8 mouse cellular contexts compared by ENCODE assay signal in genomic region chr15:79280209-79280608, GRCm38 (mm10). TPM values are rescaled to one million over a fixed set of nuclear protein-coding genes. Genes with fewer than 3 reads are reported as not detected.
A peak's percentile ranks its signal among the peaks of the same experiment; 100 is the strongest.
DNase-seq lines count a peak whose midpoint lies in the region; ATAC-seq and TF ChIP-seq lines count a peak whose summit lies in the region.
"Had no signal": no experiment of that assay in that cellular context is flagged by ENCODE, and none has a peak within 500 bp of the region (broad histone marks: within the 10 kb centered on the region; RNA-seq: fewer than 3 reads in every experiment).

No protein-coding gene starts in this region.

- H3K4me3 ChIP-seq in midbrain, embryonic 10.5 days: no peak overlapping the region
- no peak overlapping the region for H3K4me3 ChIP-seq in midbrain, embryonic 15.5 days
- no peak overlapping the region for H3K4me3 ChIP-seq in bone marrow, adult 2 months (replicated peaks; ENCODE audit: control insufficient read depth, low read depth, low read length)
- H3K4me3 ChIP-seq in lung, postnatal 0 days (ENCODE audit: low read depth, low read length): no peak overlapping the region
- H3K4me3 ChIP-seq in intestine, embryonic 15.5 days (replicated peaks): no peak overlapping the region
- H3K4me3 ChIP-seq: heart, embryonic 13.5 days had no signal

- no peak for ATAC-seq in midbrain, embryonic 15.5 days (replicated peaks)
- ATAC-seq in lung, postnatal 0 days: no peak
- no peak for ATAC-seq in intestine, embryonic 15.5 days

- no peak for TF ChIP-seq EP300 in lung, postnatal 0 days (IDR thresholded peaks at IDR 0.05)

- peak; percentile 75 for TF ChIP-seq CTCF in bone marrow, adult 2 months (IDR thresholded peaks at IDR 0.05; ENCODE audit: control insufficient read depth, insufficient read depth, low read length)
- TF ChIP-seq CTCF in lung, postnatal 0 days (IDR thresholded peaks at IDR 0.05): peak; percentile 72

- peak; percentile 32 for DNase-seq in midbrain, embryonic 10.5 days (ENCODE audit: low spot score)
- DNase-seq in lung, postnatal 0 days (ENCODE audit: low spot score): peak; percentile 38
- DNase-seq in thymus, postnatal 36 days: peak; percentile 66 to 71
- no peak for DNase-seq in gastrocnemius, postnatal 10 days

- H3K4me2 ChIP-seq in midbrain, embryonic 15.5 days: no peak overlapping the region
- no peak overlapping the region for H3K4me2 ChIP-seq in lung, postnatal 0 days (replicated peaks; ENCODE audit: low read depth, low read length)
- no peak overlapping the region for H3K4me2 ChIP-seq in intestine, embryonic 15.5 days (replicated peaks)
- H3K4me2 ChIP-seq: heart, embryonic 13.5 days had no signal

- H3K4me1 ChIP-seq in midbrain, embryonic 10.5 days: peaks cover 5% of the 10 kb centered on the region; the same call in 1 of the 2 replicates
- H3K4me1 ChIP-seq in midbrain, embryonic 15.5 days: no peaks in the 10 kb centered on the region
- H3K4me1 ChIP-seq in bone marrow, adult 2 months (ENCODE audit: control insufficient read depth, insufficient read depth, low read length): no peaks in the 10 kb centered on the region; the same call in 1 of the 2 replicates
- H3K4me1 ChIP-seq in lung, postnatal 0 days (ENCODE audit: insufficient read depth, low read depth, low read length): 0 out of 2 replicates have a peak, but pooled peaks cover 3% of the 10 kb centered on the region
- peaks cover 8% of the 10 kb centered on the region; the same call in 1 of the 2 replicates for H3K4me1 ChIP-seq in intestine, embryonic 15.5 days (replicated peaks)

- WGBS in midbrain, embryonic 10.5 days: 28% methylated on average over 6 of the region's 6 CpGs
- 26% methylated on average over 6 of the region's 6 CpGs for WGBS in midbrain, embryonic 15.5 days
- WGBS in bone marrow, adult 2 months: 45% methylated on average over 6 of the region's 6 CpGs
- WGBS in lung, postnatal 0 days: 21% methylated on average over 6 of the region's 6 CpGs
- WGBS in intestine, embryonic 15.5 days: 25% methylated on average over 6 of the region's 6 CpGs

- H3K27ac ChIP-seq in midbrain, embryonic 10.5 days (replicated peaks): no peak overlapping the region
- no peak overlapping the region for H3K27ac ChIP-seq in midbrain, embryonic 15.5 days
- no peak overlapping the region for H3K27ac ChIP-seq in bone marrow, adult 2 months (ENCODE audit: control insufficient read depth, insufficient read depth, low read depth, low read length, poor library complexity)
- no peak overlapping the region for H3K27ac ChIP-seq in lung, postnatal 0 days (ENCODE audit: low read length)
- H3K27ac ChIP-seq in intestine, embryonic 15.5 days: no peak overlapping the region
- H3K27ac ChIP-seq: heart, embryonic 13.5 days had no signal

- TF ChIP-seq POLR2A in bone marrow, adult 2 months (IDR thresholded peaks at IDR 0.05; ENCODE audit: borderline replicate concordance, control insufficient read depth, low read depth, low read length): no peak

- H3K27me3 ChIP-seq in midbrain, embryonic 10.5 days (ENCODE audit: low read depth, poor library complexity, severe bottlenecking): no peaks in the 10 kb centered on the region
- H3K27me3 ChIP-seq in midbrain, embryonic 15.5 days (replicated peaks): no peaks in the 10 kb centered on the region
- no peaks in the 10 kb centered on the region for H3K27me3 ChIP-seq in lung, postnatal 0 days (replicated peaks; ENCODE audit: insufficient read depth, low read length)
- H3K27me3 ChIP-seq in intestine, embryonic 15.5 days (replicated peaks): no peaks in the 10 kb centered on the region
- H3K27me3 ChIP-seq: heart, embryonic 13.5 days had no signal

- H3K36me3 ChIP-seq in midbrain, embryonic 10.5 days: no peaks in the 10 kb centered on the region
- no peaks in the 10 kb centered on the region for H3K36me3 ChIP-seq in midbrain, embryonic 15.5 days (replicated peaks)
- no peaks in the 10 kb centered on the region for H3K36me3 ChIP-seq in lung, postnatal 0 days (ENCODE audit: insufficient read depth, low read length)
- no peaks in the 10 kb centered on the region for H3K36me3 ChIP-seq in intestine, embryonic 15.5 days
- H3K36me3 ChIP-seq: heart, embryonic 13.5 days had no signal

- no peak overlapping the region for H3K9ac ChIP-seq in midbrain, embryonic 15.5 days
- no peak overlapping the region for H3K9ac ChIP-seq in lung, postnatal 0 days (replicated peaks; ENCODE audit: low read depth)
- H3K9ac ChIP-seq in intestine, embryonic 15.5 days: no peak overlapping the region
- H3K9ac ChIP-seq: heart, embryonic 13.5 days had no signal

- H3K9me3 ChIP-seq in midbrain, embryonic 10.5 days (replicated peaks): peaks cover 12% of the 10 kb centered on the region; the same call in 1 of the 2 replicates
- H3K9me3 ChIP-seq in midbrain, embryonic 15.5 days: no peaks in the 10 kb centered on the region
- H3K9me3 ChIP-seq in lung, postnatal 0 days (ENCODE audit: low read length): no peaks in the 10 kb centered on the region
- H3K9me3 ChIP-seq in intestine, embryonic 15.5 days: no peaks in the 10 kb centered on the region
- H3K9me3 ChIP-seq: heart, embryonic 13.5 days had no signal

RNA-seq across cellular contexts. Expression of gene Baiap2l2, which starts 5.1 kb away (rescaled TPM):
- polyA plus RNA-seq in midbrain, embryonic 10.5 days (2016; fragmentation: Nextera tagmentation; extraction: Ambion mirVana): 1.1 and 2.4 TPM in 2 replicates
- 2.6 and 3.1 TPM in 2 replicates for polyA plus RNA-seq in midbrain, embryonic 15.5 days (2015; fragmentation: Nextera tagmentation; extraction: Ambion mirVana)
- polyA plus RNA-seq in bone marrow, adult 2 months (2011; ENCODE audit: insufficient read depth, insufficient read length, low replicate concordance, missing spikeins): not detected in 2 replicates
- 1.4 and 2.7 TPM in 2 replicates for polyA plus RNA-seq in lung, postnatal 0 days (2015; fragmentation: Nextera tagmentation; extraction: Ambion mirVana)
- 1 to 10 TPM; 3.1 to 3.6 TPM for total RNA-seq in gastrocnemius, postnatal 10 days (2021)
- polyA plus RNA-seq in intestine, embryonic 15.5 days (2015; fragmentation: Nextera tagmentation; extraction: Ambion mirVana): 12.3 and 14.7 TPM in 2 replicates

RNA-seq across cellular contexts. Expression of gene Slc16a8, which starts 25.6 kb away (rescaled TPM):
- polyA plus RNA-seq in midbrain, embryonic 10.5 days (2016; fragmentation: Nextera tagmentation; extraction: Ambion mirVana): 0.06 and 0.14 TPM in 2 replicates
- 0.47 and 0.54 TPM in 2 replicates for polyA plus RNA-seq in midbrain, embryonic 15.5 days (2015; fragmentation: Nextera tagmentation; extraction: Ambion mirVana)
- not detected in 2 replicates for polyA plus RNA-seq in bone marrow, adult 2 months (2011; ENCODE audit: insufficient read depth, insufficient read length, low replicate concordance, missing spikeins)
- 0.07 and 0.13 TPM in 2 replicates for polyA plus RNA-seq in lung, postnatal 0 days (2015; fragmentation: Nextera tagmentation; extraction: Ambion mirVana)
- under 1 TPM in 1 of 2 experiments, not detected in 1; 0.14 TPM for total RNA-seq in gastrocnemius, postnatal 10 days (2021)
- 0.16 TPM in 1 of 2 replicates, not detected in the other for polyA plus RNA-seq in intestine, embryonic 15.5 days (2015; fragmentation: Nextera tagmentation; extraction: Ambion mirVana)

RNA-seq across cellular contexts. Expression of gene Pla2g6, which starts 48.0 kb away (rescaled TPM):
- 20.4 and 26.8 TPM in 2 replicates for polyA plus RNA-seq in midbrain, embryonic 10.5 days (2016; fragmentation: Nextera tagmentation; extraction: Ambion mirVana)
- 29.2 and 37.1 TPM in 2 replicates for polyA plus RNA-seq in midbrain, embryonic 15.5 days (2015; fragmentation: Nextera tagmentation; extraction: Ambion mirVana)
- polyA plus RNA-seq in bone marrow, adult 2 months (2011; ENCODE audit: insufficient read depth, insufficient read length, low replicate concordance, missing spikeins): 8.3 and 13.0 TPM in 2 replicates
- 11.8 and 13.7 TPM in 2 replicates for polyA plus RNA-seq in lung, postnatal 0 days (2015; fragmentation: Nextera tagmentation; extraction: Ambion mirVana)
- 1 to 10 TPM; 9.2 to 9.8 TPM for total RNA-seq in gastrocnemius, postnatal 10 days (2021)
- 20.2 and 21.6 TPM in 2 replicates for polyA plus RNA-seq in intestine, embryonic 15.5 days (2015; fragmentation: Nextera tagmentation; extraction: Ambion mirVana)

RNA-seq across cellular contexts. Expression of gene Gm49486, which starts 51.0 kb away (rescaled TPM):
- 0.12 and 0.34 TPM in 2 replicates for polyA plus RNA-seq in midbrain, embryonic 10.5 days (2016; fragmentation: Nextera tagmentation; extraction: Ambion mirVana)
- 0.78 and 1.6 TPM in 2 replicates for polyA plus RNA-seq in midbrain, embryonic 15.5 days (2015; fragmentation: Nextera tagmentation; extraction: Ambion mirVana)
- not detected in 2 replicates for polyA plus RNA-seq in bone marrow, adult 2 months (2011; ENCODE audit: insufficient read depth, insufficient read length, low replicate concordance, missing spikeins)
- 0.16 and 0.31 TPM in 2 replicates for polyA plus RNA-seq in lung, postnatal 0 days (2015; fragmentation: Nextera tagmentation; extraction: Ambion mirVana)
- total RNA-seq in gastrocnemius, postnatal 10 days (2021): under 1 TPM; 0.45 to 0.54 TPM
- polyA plus RNA-seq in intestine, embryonic 15.5 days (2015; fragmentation: Nextera tagmentation; extraction: Ambion mirVana): 0.27 and 0.35 TPM in 2 replicates

RNA-seq across cellular contexts. Expression of gene Pick1, which starts 51.2 kb away (rescaled TPM):
- 42.1 and 52.2 TPM in 2 replicates for polyA plus RNA-seq in midbrain, embryonic 10.5 days (2016; fragmentation: Nextera tagmentation; extraction: Ambion mirVana)
- polyA plus RNA-seq in midbrain, embryonic 15.5 days (2015; fragmentation: Nextera tagmentation; extraction: Ambion mirVana): 105 and 108 TPM in 2 replicates
- 6.2 and 13.6 TPM in 2 replicates for polyA plus RNA-seq in bone marrow, adult 2 months (2011; ENCODE audit: insufficient read depth, insufficient read length, low replicate concordance, missing spikeins)
- 22.0 and 22.2 TPM in 2 replicates for polyA plus RNA-seq in lung, postnatal 0 days (2015; fragmentation: Nextera tagmentation; extraction: Ambion mirVana)
- 10 to 100 TPM; 21.4 to 24.8 TPM for total RNA-seq in gastrocnemius, postnatal 10 days (2021)
- polyA plus RNA-seq in intestine, embryonic 15.5 days (2015; fragmentation: Nextera tagmentation; extraction: Ambion mirVana): 44.2 and 50.1 TPM in 2 replicates
